Mouse (Mus musculus) right cerebral cortex, postnatal 14 days (tissue): ENCODE data around the gene Tbr1.
A peak's percentile ranks its signal among the peaks of the same experiment; 100 is the strongest.

Experiments used
- DNase-seq: peaks from one replicate; pipeline ENCODE4 v3.0.0; 2022

Tbr1 gene

DNA sequence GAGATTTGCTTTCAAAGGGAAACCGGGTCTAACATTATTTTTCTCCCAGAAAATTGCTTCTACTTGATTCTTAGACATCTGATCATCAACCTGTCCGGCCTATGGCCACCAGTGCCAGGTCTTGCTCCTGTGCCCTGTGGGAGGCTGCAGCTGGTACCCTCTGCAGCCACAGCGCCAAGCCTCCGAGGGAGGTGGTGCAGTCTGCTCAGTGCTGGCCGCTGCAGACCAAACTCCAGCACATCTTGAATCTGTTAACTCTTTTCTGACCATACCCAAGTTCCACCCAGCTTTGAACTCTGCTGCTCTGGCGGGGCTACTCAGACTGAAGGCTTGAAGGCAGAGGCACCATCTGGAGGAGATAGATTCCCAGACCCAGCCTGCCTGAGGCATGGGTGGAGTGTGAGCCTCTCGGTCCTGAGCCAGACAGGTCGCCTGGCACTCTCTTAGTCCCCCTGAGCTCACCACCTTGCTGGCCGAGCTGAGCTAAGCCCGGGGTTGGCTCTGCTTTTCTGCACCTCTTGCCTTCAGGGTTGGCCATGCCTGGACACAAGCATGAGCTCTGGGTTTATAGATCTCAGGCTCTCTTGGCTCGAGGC, at the start of gene Tbr1:
Gene Tbr1 (plus strand): TSS at position 275 of the 596 bp plus-strand sequence.
- DNase-seq, result peak; percentile 26

DNA sequence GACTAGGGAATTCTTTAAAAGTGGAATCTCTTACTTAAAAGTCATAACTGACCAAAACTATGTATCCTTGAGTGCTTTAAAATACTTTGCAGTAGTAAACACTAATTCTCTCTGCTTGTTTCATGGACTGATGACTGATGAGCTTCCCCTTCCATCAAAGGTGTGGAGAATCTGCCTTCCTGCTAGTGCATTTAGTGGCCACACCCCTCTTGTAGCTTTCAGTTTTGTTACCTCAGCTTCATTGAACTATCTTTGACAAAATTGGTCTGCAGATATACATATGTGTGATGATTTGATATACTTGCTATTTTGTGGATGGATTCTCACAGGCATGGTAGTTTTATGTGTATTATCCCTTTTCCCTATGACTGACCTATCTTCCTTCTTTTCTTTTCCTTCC, 47.7 kb upstream of the Tbr1 start:
- DNase-seq, result no peak

DNA sequence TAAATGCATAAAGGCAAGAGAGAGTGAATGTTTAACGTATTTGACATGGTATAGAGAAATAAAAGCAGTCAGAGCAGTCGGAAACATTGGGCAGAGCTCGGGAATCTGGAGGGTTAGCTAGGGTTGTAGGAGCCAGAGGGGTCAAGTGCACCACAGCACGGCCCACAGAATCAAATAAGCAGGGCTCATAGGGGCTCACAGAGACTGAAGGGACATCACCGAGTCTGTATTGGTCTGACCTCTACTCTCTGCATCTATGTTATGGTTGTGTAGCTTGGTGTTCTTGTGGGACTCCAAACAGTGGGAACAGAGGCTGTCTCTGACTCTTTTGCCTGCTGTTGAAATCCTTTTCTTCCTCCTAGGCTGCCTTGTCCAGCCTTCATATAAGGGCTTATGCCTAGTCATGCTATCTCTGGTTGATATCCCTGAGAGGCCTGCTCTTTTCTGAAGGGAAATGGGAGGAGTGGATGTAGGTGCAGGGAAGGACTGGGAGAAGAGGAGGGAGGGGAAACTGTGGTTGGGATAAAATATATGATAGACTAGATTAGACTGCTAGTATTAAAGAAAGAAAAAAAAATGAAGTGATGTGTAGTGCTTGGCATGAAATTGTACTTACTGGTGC, 43.4 kb upstream of the Tbr1 start:
- DNase-seq, result no peak

DNA sequence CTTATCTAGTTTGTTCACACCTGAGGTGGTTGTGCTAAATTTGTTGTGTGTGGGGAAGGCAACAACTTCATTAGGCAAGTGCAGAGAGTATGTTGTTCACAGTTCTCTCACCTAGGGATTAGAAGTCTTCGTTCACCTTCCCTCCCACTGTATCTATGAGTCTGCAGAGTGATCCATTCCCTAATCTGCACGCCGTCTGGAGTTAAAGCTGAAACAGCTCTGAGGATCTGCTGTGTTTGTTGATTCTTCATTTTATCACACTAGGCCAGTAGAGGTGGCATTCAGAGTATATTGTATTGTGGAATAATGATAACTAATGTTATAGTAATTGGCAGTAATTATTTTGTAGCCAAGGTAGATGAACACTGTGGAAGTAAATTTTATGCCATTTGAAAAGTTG, 42.7 kb upstream of the Tbr1 start:
- no peak for DNase-seq

DNA sequence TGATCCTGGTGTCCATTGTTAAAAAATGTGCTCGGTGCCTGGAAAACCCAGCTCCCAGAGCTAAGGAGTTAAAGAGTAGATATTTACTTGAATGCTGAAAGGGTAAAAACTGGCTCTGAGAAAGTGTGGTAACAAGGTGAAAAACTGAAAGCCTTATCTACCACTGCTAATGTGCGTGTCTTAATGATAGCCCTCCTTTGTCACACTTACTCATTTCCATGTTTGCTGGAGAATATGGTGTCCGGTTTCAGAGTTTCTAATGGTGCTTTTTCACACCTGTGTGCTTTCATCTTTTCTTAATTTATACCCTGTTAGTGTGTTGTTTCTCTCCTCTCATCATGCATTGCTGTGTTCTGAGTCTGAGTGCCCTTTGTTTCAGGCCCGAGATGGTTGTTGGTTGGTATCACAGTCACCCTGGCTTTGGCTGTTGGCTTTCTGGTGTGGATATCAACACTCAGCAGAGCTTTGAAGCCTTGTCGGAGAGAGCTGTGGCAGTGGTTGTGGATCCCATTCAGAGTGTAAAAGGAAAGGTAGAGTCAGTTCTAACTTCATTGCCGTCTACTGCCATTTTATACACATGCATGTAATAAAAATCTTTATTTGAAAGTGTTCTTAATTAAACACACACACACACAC, 38.1 kb upstream of the Tbr1 start:
- no peak for DNase-seq

DNA sequence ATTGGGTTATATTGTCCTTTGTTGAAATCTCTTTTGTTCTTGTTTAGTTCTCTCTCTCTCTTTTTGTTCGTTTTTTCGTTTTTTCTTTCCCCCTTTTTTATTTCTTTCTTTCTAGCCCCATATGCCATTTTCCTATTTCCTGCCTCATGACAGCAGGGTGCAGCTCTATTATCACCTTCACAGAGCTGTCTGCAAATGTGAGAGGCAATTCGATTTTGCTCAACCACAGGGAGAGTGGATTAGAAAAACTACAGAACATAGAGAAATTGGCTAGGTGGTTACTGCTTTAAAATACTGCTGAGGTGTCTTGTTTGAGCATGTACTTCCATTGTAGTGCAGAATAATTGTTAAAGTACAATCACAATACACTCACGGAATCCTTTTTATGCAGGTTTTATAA, 37.2 kb upstream of the Tbr1 start:
- no peak for DNase-seq

DNA sequence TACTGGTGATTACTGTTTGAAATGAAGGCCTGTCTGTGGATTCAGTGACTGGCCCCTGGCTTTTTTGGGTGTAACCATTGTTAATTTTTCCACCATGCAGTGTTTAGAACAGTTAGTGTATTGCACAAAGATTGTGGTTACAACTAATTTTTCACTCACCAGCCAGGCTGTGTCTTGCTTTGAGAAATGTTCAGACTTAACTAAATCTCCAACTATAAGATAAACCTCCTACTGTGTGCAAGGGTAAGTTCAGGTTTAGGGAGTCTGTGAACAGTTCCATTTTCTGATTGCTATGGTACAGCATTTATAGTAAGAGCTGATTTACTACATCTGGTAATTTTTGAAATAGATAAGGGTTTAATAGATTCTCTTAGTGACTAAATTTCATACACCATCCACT, 21.9 kb upstream of the Tbr1 start:
- DNase-seq, result no peak

DNA sequence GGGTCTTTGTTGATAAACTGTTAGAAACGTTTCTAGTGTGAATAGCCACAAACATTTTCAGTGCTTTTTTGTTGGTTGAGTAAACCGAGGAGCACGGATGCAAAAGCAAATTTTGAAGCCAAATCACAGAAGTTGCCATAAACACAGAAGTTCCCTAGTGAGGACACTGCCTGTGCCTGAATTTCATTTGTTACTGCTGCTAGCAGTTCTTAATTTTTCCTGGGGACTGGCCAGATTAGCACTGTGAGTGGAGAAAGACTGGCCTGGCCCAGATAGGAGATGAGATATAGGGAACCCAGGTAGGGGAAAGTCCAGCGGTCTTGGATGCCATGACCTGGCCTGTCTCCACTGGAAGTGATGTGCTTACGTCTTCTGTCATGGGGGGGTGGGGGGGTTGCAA, 7.8 kb upstream of the Tbr1 start:
- DNase-seq, result no peak

DNA sequence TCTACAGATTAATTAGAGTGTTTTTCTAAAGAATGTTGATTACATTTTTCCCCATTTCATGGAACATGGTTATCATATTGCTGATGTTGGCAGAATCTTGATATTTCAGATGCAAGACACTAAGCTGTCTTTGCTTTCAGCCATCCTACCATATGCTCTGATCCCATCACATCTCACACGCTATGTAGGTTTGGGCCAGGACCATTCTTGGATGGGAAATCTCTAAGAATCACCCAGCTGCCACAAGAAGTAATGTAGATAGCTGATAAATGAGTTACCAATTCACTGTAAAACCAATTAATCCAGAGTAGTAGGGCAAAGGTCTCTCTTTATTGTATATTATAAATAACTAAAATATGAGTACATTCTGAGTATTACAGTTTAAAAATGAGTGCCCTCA, 4.7 kb upstream of the Tbr1 start:
- no peak for DNase-seq

DNA sequence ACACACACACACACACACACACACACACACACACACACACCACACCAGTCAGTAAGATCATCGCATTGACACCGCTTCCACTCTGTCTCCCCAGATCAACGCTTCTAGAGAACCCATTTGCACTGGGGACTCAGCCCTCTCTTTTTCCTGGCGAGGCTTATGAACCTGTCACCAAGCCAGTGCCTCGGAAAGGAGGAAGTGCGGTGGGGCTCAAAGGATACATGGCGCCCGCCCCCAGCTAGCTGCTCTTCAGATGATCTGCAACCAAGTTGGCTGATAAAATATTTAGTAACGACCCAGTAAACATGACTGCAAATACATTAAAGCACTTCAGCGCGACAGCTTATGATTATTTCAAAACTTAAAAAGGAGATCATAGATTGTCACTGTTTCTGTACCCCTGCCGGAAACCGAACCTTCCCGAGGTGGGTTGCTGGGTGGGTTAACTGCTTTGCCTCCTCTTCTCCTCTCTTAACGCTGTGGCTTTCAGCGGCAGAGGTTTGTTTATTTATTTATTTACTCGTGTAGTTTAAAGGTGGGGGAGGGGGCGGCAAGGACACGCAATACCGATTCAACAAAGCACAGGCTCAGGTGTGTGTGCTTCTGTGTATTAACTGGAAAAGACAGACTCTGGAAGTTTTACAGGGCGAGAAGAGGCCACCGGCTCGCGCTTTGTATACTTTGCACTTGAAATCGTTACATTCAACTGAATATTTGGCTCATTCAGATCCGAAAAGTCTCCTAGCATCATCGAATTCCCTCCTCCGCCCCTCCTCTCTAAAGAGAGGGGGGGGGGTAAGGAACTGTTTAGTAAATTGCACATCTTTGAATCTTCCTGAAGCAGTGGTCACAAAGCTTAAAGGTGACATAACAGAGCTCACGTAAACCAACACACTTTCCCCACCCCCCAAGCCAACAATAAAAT, 975 bp downstream of the Tbr1 start:
- DNase-seq, result peak; percentile 33

DNA sequence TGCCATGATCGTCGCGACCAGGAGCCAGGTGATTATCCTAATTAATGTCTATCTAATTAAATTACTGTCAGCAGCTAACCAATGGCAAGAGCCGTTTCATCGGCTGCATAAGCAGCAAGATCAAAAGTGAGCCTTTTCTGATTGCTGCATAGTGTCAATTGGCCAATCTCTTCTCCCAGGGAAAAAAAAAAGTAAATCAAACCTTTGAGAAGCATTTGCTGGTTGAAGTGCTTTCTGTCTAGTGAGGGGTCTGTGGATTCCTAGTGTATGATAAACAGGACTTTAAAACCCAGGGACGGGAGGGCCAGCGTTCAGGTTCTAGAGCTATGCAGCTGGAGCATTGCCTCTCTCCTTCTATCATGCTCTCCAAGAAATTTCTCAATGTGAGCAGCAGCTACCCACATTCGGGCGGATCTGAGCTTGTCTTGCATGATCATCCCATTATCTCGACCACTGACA, 1.7 kb downstream of the Tbr1 start:
- peak; percentile 55 for DNase-seq

DNA sequence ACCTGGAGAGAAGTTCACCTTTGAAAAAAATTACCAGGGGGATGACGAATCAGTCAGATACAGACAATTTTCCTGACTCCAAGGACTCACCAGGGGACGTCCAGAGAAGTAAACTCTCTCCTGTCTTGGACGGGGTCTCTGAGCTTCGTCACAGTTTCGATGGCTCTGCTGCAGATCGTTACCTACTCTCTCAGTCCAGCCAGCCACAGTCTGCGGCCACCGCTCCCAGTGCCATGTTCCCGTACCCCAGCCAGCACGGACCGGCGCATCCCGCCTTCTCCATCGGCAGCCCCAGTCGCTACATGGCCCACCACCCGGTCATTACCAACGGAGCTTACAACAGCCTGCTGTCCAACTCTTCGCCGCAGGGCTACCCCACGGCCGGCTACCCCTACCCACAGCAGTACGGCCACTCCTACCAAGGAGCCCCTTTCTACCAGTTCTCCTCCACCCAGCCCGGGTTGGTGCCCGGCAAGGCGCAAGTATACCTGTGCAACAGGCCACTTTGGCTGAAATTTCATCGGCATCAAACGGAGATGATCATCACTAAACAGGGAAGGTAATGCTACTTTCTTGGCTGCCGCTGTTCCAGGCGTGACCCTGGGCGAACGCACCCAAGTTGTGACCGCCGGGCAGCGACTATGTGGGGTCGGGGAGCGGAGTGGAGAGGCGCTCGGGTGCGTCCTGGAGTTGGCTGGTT, 2.3 kb downstream of the Tbr1 start:
- DNase-seq, result peak; percentile 25

DNA sequence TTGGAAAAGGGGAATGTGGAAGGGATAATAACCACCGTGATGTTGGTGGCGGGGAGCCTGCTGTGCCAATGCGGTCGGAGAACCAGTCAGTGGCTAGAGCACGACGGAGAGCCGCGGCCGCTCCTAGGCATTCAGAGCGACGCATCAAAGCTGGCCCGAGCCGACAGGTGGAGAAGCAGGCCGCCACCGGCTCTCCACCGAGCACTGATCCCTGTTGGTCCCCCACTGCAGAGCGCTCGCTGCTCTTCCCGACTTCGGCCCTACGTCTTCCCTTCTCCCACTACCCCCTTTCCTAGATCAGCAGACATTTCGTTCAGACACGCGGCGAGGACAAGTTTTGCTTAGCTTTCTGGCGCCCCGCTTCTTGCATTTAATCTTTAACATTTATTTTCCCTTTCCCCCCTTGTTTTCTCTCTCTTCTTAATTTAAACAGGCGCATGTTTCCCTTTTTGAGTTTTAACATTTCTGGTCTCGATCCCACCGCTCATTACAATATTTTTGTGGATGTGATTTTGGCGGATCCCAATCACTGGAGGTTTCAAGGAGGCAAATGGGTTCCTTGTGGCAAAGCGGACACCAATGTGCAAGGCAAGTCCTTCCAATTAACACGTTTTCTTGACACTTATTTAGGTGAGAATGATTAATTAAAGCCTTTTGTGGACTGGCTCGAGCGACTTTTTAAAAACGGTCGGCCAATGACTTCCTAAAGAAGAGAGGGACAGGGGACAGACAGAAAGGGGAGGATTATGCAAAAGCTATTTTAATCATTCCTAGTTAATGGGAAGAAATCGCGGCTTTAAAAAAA, 3.0 kb downstream of the Tbr1 start:
- peak; percentile 26 for DNase-seq

DNA sequence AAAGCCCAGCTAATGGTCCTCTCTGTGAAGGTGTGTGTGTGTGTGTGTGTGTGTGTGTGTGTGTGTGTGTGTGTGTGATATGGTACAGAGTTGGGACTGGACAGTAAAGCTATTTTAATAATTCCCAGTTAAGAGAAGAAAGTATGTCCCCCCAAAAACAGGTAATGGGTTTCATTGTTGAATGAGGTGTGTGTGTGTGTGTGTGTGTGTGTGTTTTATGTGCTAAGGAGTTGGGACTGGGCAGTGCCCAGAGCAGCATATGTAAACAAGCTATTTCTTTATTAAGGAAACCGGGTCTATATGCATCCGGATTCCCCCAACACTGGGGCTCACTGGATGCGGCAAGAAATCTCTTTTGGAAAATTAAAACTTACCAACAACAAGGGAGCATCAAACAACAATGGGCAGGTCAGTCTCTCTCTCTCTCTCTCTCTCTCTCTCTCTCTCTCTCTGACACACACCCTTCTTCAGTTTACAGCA, 3.7 kb downstream of the Tbr1 start:
- DNase-seq, result no peak

DNA sequence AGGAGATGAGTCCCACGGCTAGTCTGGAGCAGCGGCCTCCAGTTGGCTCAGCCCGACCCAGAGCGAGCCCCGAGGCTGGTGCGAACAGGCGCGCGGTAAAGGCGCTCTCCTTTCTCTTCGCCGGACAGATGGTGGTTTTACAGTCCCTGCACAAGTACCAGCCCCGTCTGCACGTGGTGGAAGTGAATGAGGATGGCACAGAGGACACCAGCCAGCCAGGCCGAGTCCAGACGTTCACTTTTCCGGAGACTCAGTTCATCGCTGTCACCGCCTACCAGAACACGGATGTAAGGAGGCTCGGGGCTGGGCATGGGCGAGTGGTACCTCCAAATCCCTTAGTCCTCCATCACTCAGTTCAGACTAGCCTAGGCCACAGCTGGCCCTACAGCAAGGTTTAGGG, 4.4 kb downstream of the Tbr1 start:
- DNase-seq, result peak; percentile 25

DNA sequence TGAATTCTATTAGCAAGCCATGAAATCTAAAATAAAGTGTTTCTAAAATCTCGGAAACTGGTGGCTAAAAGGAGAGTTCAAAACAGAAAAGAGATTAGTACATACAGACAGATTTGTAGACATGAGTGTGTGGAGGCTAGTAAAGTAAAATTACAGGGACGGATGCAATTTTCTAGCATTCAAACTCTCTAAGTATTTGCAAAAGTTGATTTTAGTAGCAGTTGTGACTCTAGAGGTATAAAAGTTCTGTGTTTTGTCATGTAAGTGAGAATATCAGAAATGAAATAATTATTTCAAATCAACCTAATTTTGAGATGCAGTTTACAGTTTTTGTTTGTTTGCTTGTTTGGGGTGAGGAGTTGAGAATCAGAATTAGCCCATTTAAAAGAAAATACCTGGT, 5.1 kb downstream of the Tbr1 start:
- no peak for DNase-seq

DNA sequence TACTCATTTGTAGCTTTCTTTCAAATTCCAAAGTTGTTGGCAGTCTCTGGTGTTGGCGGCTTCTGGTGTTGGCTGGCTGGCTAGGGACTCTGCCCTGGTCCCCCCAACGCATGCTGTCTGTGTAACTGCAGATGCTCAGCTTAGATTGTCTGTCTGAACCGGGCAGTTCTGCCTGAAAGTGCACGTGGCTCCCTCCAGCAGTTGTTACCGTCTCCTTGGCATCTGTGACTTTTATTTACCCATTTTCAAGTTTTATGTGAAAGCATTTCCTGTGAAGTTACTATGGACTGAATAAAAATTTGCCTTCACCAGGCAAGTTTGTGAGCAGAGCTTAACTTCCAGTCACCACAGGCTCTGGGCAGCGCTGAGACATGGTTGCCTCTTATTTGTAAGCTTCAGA, 6.0 kb downstream of the Tbr1 start:
- no peak for DNase-seq

DNA sequence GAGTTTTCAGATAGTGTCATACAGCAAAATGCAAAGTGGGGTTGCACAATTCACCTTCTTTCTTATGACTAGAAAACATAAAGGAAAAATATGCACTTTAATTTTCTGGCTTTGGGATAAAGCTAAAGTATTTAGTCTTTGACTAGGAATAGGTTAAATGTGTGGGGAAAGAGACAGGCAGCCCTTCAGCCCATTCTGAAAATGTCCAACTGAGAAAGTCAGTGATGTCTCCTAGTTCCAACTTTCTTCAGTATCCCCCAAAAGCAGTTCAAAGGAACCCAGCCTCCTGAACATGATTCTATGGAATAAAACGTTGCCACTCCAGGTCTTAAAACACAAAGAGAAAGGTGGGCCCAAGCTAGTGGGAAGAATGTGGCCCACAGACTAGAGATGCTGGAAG, 6.7 kb downstream of the Tbr1 start:
- DNase-seq, result no peak

DNA sequence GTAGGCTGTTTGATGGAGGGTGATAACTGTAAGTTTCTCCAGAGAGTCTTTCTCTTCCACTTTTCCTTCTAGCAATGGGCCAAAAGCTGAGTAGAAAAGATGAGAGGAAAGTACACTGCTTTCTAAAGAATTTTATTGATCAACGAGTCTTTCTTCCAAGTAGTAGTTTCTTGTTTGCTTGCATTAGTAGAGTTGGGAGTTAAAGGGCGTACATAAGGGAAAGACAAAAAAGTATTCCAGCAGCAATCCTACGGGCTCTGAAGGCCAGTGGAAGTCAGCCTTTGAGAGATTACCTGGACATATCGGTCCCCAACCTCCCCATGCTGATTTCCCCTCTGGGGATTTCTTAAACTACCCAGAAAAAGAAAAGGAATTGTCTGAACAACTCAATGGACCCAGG, 8.0 kb downstream of the Tbr1 start:
- no peak for DNase-seq

DNA sequence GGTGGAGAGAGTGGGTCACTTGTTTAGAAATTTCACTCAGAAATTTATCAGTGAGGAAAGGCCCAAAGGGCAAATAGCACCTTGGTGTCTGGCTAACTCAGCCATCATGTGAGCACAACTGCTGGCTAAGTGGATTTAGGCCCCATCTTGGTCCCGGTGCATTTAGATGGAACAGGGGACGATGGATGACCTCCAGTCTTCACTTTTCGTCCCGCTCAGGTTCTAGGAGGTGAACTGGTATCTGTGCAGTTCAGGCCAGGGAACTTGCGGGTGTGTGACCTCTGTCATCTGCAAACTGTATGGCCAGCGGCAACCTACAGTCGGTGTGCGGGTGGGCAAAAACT, 8.4 kb downstream of the Tbr1 start:
- DNase-seq, result no peak

DNA sequence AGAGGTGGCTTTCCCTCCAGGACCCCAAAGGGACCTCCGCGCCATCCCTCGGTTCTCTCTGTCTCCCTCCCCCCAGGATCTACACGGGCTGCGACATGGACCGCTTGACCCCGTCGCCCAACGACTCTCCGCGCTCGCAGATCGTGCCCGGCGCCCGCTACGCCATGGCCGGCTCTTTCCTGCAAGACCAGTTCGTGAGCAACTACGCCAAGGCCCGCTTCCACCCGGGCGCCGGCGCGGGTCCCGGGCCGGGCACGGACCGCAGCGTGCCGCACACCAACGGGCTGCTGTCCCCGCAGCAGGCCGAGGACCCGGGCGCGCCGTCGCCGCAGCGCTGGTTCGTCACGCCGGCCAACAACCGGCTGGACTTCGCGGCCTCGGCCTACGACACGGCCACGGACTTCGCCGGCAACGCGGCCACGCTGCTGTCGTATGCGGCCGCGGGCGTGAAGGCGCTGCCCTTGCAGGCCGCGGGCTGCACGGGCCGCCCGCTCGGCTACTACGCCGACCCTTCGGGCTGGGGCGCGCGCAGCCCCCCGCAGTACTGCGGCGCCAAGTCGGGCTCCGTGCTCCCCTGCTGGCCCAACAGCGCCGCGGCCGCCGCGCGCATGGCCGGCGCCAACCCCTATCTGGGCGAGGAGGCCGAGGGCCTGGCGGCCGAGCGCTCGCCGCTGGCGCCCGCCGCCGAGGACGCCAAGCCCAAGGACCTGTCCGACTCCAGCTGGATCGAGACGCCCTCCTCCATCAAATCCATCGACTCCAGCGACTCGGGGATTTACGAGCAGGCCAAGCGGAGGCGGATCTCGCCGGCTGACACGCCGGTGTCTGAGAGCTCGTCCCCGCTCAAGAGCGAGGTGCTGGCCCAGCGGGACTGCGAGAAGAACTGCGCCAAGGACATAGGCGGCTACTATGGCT, 9.0 kb downstream of the Tbr1 start:
- peak; percentile 25 for DNase-seq
